Mouse (Mus musculus) lung, postnatal 0 days (tissue): Measurements from ENCODE around the gene Hnf1b. TPM values are rescaled to one million over a fixed set of nuclear protein-coding genes. Genes with fewer than 3 reads are reported as not detected.

Experiments used
- ATAC-seq: fragments of 200-750 bp; cut with Nextera tagmentation; 2 replicates; pipeline ENCODE4 v1.8.0; 2017; ENCODE audit warnings: moderate library complexity
- DNase-seq: peaks from one replicate; pipeline ENCODE4 v3.0.0-alpha.2; 2016; ENCODE audit warnings: low spot score
- H3K27ac ChIP-seq: fragments of 300-500 bp; sonication (generic); 2 replicates; pipeline ENCODE4 v1.5.1; 2014; ENCODE audit warnings: antibody characterized with exemption, mild to moderate bottlenecking, low read length, mixed read lengths
- H3K27me3 ChIP-seq: fragments of 300-500 bp; sonication (generic); replicated peaks from 2 replicates; pipeline ENCODE4 v1.6.1; 2014; ENCODE audit warnings: low read length, mixed read lengths; ENCODE audit not compliant: insufficient read depth
- H3K36me3 ChIP-seq: fragments of 300-500 bp; sonication (generic); 2 replicates; pipeline ENCODE4 v1.6.1; 2014; ENCODE audit warnings: low read length, mixed read lengths; ENCODE audit not compliant: insufficient read depth
- H3K4me1 ChIP-seq: fragments of 300-500 bp; sonication (generic); 2 replicates; pipeline ENCODE4 v1.6.1; 2014; ENCODE audit warnings: antibody characterized with exemption, low read depth, low read length, mixed read lengths; ENCODE audit not compliant: insufficient read depth
- H3K4me2 ChIP-seq: fragments of 300-500 bp; sonication (generic); replicated peaks from 2 replicates; pipeline ENCODE4 v1.6.1; 2014; ENCODE audit warnings: low read depth, mild to moderate bottlenecking, low read length, moderate library complexity, mixed read lengths
- H3K4me3 ChIP-seq: fragments of 300-500 bp; sonication (generic); 2 replicates; pipeline ENCODE4 v1.5.1; 2014; ENCODE audit warnings: low read depth, low read length
- H3K9ac ChIP-seq: fragments of 300-500 bp; sonication (generic); replicated peaks from 2 replicates; pipeline ENCODE4 v1.6.1; 2014; ENCODE audit warnings: low read depth, mild to moderate bottlenecking
- H3K9me3 ChIP-seq: fragments of 300-500 bp; sonication (generic); 2 replicates; pipeline ENCODE4 v1.6.1; 2016; ENCODE audit warnings: low read length, mixed read lengths
- CTCF ChIP-seq: IDR thresholded peaks from 2 replicates; pipeline ENCODE4 v1.5.1; 2016; ENCODE audit warnings: antibody characterized with exemption, mild to moderate bottlenecking
- EP300 ChIP-seq: IDR thresholded peaks from 2 replicates; pipeline ENCODE4 v1.6.1; 2016; ENCODE audit warnings: antibody characterized with exemption, mild to moderate bottlenecking, control low read depth
- whole genome bisulfite sequencing: fragments of 180-500 bp; shearing (Covaris S2); extraction: QIAGEN DNeasy Blood & Tissue Kit; methylation state at CpG from one replicate; pipeline ENCODE4 v1.1.7; 2014; 5-methylcytosine and 5-hydroxymethylcytosine counted together
- polyA plus RNA-seq: library from polyadenylated mRNA; unstranded; fragments of >200 nt; fragmentation: Nextera tagmentation; extraction: Ambion mirVana; gene quantifications from 2 replicates; pipeline ENCODE4 v1.2.1, GENCODE M21; 2015

Gene Hnf1b
- polyA plus RNA-seq, 1 experiment from 2014 or later = 11.4 TPM

DNA sequence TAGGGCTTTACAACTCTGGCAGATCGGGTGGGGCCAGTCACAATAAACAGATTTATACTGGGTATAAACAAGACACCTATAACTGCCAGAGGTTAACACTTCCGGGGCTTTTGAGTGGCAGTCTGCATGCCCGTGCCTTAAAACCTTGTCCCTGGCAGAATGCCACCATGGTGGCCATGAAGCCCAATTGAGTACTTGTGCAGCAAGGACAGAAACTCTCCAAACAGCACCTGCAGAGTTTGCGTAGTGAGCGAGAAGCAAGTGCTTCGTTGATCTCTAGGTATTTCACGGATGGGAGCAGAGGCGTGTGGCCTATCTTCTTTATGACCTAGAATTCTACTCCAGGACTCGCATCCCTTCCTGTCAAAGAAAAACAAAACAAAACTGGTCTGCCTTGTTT, 23.6 kb downstream of the Hnf1b start:
- H3K4me3 ChIP-seq = no peak overlapping the region
- H3K4me2 ChIP-seq = no peak overlapping the region
- H3K27me3 ChIP-seq = no peaks in the 10 kb centered on the region
- no peak for TF ChIP-seq CTCF
- TF ChIP-seq EP300 = no peak
- peak; percentile 47 for DNase-seq
- no peaks in the 10 kb centered on the region for H3K9me3 ChIP-seq
- peak overlapping the region; percentile 20; the same call in 1 of the 2 replicates for H3K27ac ChIP-seq
- no peak for ATAC-seq
- H3K36me3 ChIP-seq = no peaks in the 10 kb centered on the region
- peaks cover 4% of the 10 kb centered on the region; the same call in 1 of the 2 replicates for H3K4me1 ChIP-seq
- 38% methylated on average over 9 of the region's 9 CpGs for WGBS
- H3K9ac ChIP-seq = no peak overlapping the region

- Histone ChIP-seq H3K9me3 (no peaks in the 10 kb centered on the region), H3K27ac (peak overlapping the region; percentile 68; the same call in 1 of the 2 replicates), H3K4me1 (peaks cover 11% of the 10 kb centered on the region; the same call in 1 of the 2 replicates), H3K4me3 (no peak overlapping the region), H3K27me3 (no peaks in the 10 kb centered on the region), H3K4me2 (no peak overlapping the region), H3K9ac (no peak overlapping the region), H3K36me3 (no peaks in the 10 kb centered on the region)
- ATAC-seq = peak; percentile 82
- DNase-seq = peak; percentile 76
- TF ChIP-seq EP300 = 0 out of 2 replicates have a peak, but pooled peaks have one; percentile 27
- no peak for TF ChIP-seq CTCF
- WGBS = 63% methylated on average over 7 of the region's 7 CpGs
Observed at GRCm38 (mm10) chr11:83876630-83877029, 26.8 kb downstream of the Hnf1b start.

DNA sequence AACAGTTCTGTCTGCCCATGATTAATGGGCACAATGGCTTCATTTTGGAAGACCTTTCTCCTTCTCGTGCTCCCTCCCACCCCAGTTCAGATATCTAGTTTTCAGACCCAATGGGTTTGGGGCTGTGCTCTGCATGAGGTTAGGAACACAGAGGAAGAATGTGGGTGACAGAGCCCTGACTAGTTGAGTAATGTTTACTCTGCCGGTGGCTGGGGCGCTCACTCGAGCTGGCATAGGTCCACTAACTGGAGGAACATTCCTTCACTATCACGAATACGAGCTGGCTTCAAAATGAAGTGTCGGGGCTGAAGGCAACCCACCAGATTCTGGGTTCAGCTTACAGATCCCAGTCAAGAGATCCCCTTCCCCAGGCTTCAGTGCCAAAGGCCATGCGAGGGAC, 27.9 kb downstream of the Hnf1b start:
- no peak overlapping the region for H3K9ac ChIP-seq
- H3K27ac ChIP-seq = peak overlapping the region; percentile 89
- H3K36me3 ChIP-seq = no peaks in the 10 kb centered on the region
- H3K4me2 ChIP-seq = 0 out of 2 replicates have a peak overlapping the region, but pooled peaks have one; percentile 8
- no peaks in the 10 kb centered on the region for H3K9me3 ChIP-seq
- peak; percentile 79 for ATAC-seq
- DNase-seq = peak; percentile 89
- H3K27me3 ChIP-seq = no peaks in the 10 kb centered on the region
- WGBS = 19% methylated on average over 8 of the region's 8 CpGs
- TF ChIP-seq CTCF (no peak), EP300 (peak; percentile 73)
- H3K4me1 ChIP-seq = peaks cover 13% of the 10 kb centered on the region; the same call in 1 of the 2 replicates
- no peak overlapping the region for H3K4me3 ChIP-seq

DNA sequence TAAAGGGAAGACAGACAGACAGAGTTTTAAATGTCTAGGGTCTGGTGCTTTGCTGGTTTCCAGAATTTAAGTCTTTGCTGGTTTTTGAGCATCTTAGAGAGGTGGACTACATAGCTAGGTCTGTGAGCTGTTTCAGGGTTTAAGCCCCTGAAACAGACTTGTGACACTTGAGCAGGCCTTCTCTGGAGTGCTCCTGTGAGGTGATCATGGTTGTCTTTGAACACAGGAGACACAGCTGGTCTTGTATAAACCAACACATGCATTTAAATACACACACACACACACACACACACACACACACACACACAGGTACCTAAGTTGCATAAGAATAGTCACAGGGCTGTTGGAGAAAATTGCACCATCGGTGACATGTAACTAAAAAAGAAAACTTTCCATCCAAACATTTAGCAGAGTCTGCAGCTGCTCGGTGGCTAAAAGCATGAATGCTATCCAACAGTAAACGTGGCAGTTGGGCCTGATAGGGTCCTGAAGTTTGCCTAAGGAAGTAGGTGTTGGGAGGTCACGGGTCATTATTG, 28.6 kb downstream of the Hnf1b start:
- 31% methylated on average over 4 of the region's 4 CpGs for WGBS
- Histone ChIP-seq H3K27ac (peak overlapping the region; percentile 89), H3K4me3 (no peak overlapping the region), H3K4me1 (peaks cover 14% of the 10 kb centered on the region; the same call in 1 of the 2 replicates), H3K4me2 (no peak overlapping the region), H3K36me3 (no peaks in the 10 kb centered on the region), H3K9me3 (no peaks in the 10 kb centered on the region), H3K9ac (no peak overlapping the region), H3K27me3 (no peaks in the 10 kb centered on the region)
- ATAC-seq (no peak), DNase-seq (peak; percentile 50)
- TF ChIP-seq CTCF (no peak), EP300 (peak; percentile 13; the same call in 1 of the 2 replicates)

GRCm38 (mm10) chr11:83879130-83879529, 29.3 kb downstream of the Hnf1b start:
- 18% methylated on average over 3 of the region's 3 CpGs for WGBS
- Histone ChIP-seq H3K27ac (peak overlapping the region; percentile 89), H3K4me2 (no peak overlapping the region), H3K9me3 (no peaks in the 10 kb centered on the region), H3K27me3 (no peaks in the 10 kb centered on the region), H3K4me3 (no peak overlapping the region), H3K4me1 (peaks cover 14% of the 10 kb centered on the region; the same call in 1 of the 2 replicates), H3K36me3 (no peaks in the 10 kb centered on the region), H3K9ac (no peak overlapping the region)
- DNase-seq (peak; percentile 59), ATAC-seq (no peak)
- TF ChIP-seq EP300 (0 out of 2 replicates have a peak, but pooled peaks have one; percentile 1), CTCF (no peak)

DNA sequence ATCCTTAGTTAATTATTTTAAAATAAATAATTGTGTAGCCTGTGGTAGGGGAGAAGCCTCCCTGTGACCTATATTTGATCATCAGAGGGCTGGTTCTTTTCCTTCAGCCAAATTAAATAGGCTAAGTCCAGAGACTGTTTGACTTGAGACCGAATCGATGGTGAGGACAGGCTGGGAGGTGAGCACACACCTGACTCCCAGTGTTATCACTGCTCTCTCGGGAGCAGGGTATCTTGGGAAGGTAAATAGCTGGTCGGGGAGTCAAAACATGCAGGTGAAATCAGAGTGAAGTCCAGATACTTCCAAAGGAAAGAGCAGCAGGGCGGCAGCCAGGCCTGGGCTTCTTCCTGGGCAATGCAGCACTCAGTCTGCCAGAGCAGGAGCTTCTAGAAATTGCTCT, 31.6 kb downstream of the Hnf1b start:
- H3K4me1 ChIP-seq = peaks cover 14% of the 10 kb centered on the region; the same call in 1 of the 2 replicates
- H3K9ac ChIP-seq = no peak overlapping the region
- 55% methylated on average over 5 of the region's 5 CpGs for WGBS
- H3K36me3 ChIP-seq = no peaks in the 10 kb centered on the region
- ATAC-seq (no peak), DNase-seq (no peak)
- peak overlapping the region; percentile 72; the same call in 1 of the 2 replicates for H3K27ac ChIP-seq
- no peak overlapping the region for H3K4me3 ChIP-seq
- no peaks in the 10 kb centered on the region for H3K9me3 ChIP-seq
- H3K27me3 ChIP-seq = no peaks in the 10 kb centered on the region
- H3K4me2 ChIP-seq = no peak overlapping the region
- TF ChIP-seq CTCF = no peak
